Mouse (Mus musculus): ENCODE results near the gene Lrrc4c.
A peak's percentile ranks its signal among the peaks of the same experiment; 100 is the strongest.

Lrrc4c gene

DNA sequence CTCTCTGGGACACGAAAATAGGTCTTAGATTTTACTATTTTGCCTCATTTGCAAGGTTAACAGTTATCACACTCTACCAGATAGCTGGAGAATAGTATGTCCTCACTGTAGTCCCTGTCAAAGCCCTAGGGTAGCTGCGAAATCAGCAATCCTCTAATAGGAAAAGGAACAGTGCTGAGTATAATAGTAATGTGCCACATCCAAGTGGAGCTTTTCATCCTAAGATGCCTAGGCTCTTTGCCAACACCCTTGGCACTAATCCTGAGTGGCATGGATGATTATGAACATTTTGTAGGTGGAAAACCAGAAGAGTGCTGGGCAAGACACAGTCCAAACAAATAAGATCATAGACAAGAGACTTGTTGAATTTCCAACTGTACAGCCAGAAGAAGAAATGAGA is 981.7 kb downstream of the Lrrc4c start:
- no peak for DNase-seq

DNA sequence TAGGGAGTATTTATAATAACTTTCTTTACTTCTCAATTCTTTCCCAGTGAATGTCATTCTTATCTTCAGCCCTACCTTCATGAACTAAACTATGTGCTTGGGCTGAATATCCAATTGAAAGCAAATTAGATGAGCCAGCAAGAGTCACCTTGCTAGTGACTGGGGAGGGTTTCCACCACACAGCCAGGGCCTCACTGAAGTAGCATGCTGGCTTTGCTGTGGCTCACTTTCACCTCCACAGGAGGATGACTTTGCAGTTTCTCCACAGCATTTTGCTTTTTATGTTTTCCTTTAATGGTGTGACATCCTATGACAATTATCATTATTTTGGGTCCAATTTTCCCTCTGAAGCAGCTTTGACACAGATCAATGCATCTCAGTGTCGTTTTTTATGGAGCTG is 1000.0 kb downstream of the Lrrc4c start:
- no peak for DNase-seq

DNA sequence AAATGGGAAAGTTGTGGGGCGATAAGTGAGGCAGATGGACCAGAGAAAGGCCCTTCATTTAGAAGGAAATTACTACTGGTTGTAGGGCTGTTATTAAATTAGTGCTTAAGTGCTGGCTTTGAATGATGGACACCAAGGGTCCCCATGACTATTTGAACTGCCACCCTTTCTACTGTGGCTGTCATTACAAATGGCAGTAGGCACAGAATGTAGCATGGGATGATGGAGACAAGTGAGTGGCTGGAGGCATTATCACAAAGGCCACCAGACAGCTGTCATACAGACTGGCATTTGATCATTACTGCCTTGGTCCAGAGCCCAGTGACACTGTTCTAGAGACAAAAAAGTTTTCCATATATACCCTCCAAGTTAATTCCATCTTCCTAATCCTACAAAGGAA is 1000.6 kb downstream of the Lrrc4c start:
- DNase-seq: no peak

DNA sequence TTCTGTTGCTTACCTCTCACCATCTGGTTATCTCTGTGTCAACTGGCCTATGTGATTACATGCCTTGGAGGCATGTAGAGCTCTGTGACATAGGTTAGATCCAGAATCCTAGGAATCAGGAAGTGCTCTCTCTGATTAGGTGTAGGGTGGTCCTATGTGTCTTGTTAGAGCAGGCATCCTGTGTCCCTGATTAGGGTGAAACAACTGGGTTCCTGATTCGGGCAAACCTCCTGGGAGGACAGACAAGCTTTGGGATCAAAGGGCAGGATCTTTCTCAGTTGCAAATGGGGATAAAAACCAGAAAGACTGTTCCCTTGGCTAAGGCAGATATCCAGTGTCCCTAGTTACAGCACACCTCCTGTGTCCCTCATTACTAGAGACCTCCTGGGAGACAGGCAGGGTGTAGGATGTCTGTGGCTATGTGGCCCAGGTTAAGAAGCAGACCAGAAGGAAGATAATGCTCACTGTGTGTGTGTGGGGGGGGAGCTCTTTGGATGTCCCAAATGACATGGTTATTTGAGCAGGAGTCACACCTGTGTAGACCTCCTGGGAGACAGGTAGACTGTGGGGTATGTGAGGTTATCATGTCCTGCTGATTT is 1014.2 kb downstream of the Lrrc4c start:
- DNase-seq: no peak

- DNase-seq: no peak
These were observed 1021.7 kb downstream of the Lrrc4c start for GRCm38 (mm10) chr2:97339627-97340026.

DNA sequence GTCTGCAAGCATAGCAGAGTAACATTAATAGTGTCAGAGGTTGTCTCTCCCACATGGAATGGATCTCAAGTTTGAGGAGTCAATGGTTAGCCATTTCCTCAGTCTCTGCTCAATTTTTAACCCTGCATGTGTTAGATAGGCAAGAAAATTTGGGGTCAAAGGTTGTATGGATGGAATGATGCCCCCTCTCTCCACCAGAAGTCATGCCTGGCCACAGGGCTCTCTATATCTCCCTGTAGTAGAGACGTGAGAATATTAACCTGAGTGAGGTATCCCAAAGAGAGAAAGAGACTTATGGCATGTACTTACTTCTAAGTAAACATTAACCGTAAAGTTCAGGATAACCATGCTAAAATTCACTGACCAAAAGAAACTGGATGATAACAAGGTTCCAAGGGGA is 1043.3 kb downstream of the Lrrc4c start:
- DNase-seq: no peak

DNA sequence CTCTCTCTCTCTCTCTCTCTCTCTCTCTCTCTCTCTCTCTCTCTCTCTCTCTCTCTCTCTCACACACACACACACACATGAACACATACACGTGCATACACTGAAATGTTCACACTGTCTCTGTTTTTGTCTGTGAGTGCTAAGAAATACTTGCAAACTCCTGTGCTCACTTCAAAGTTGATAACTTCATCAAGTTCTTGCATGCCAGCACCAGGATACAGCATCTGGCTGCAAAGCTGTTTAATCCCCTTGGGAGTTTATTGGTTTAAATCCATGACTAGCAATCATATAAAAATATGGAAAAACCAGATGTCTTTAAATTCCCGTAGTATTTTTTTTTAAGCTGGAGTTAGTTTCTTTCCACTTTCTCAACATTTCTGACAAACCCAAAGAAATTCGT is 1052.0 kb downstream of the Lrrc4c start:
- no peak for DNase-seq

- DNase-seq: no peak
These were observed 1073.5 kb downstream of the Lrrc4c start for GRCm38 (mm10) chr2:97391437-97391836.

DNA sequence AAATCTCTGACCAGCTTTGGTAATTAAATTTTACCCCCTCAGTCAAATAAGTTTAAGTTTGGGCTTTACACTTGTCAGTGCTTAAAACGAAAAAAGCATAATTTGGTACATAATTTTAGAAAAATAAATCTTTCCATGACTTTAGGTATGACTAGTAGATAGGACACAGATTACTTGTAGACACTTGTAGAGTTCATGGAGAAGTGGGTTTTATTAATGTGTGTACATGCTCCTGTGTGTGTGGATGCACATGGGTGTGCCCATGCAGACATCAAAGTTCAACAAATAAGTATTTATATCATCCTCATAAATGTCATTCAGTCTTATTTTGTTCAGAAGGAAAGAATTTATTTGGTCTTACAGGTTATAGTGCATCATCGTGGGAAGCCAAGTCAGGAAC is 1073.9 kb downstream of the Lrrc4c start:
- no peak for DNase-seq

DNA sequence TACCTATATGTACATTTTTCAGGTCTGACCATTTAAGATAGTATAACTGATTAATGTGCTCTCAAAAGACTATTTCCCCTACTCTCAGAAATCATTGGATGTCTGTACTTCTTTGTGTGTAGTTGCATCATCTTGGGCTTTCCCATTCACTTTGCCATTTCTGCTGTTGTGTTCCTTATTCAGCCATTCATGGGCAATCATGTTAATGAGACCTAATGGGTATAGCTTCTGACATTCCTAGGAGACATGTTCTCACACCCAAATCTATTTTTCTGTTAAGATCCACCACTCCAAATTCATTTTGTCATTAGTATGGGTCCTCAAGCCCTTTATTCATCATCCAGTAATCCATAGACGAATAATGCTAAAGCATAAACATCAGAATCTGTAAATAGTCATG is 1095.1 kb downstream of the Lrrc4c start:
- no peak for DNase-seq

DNA sequence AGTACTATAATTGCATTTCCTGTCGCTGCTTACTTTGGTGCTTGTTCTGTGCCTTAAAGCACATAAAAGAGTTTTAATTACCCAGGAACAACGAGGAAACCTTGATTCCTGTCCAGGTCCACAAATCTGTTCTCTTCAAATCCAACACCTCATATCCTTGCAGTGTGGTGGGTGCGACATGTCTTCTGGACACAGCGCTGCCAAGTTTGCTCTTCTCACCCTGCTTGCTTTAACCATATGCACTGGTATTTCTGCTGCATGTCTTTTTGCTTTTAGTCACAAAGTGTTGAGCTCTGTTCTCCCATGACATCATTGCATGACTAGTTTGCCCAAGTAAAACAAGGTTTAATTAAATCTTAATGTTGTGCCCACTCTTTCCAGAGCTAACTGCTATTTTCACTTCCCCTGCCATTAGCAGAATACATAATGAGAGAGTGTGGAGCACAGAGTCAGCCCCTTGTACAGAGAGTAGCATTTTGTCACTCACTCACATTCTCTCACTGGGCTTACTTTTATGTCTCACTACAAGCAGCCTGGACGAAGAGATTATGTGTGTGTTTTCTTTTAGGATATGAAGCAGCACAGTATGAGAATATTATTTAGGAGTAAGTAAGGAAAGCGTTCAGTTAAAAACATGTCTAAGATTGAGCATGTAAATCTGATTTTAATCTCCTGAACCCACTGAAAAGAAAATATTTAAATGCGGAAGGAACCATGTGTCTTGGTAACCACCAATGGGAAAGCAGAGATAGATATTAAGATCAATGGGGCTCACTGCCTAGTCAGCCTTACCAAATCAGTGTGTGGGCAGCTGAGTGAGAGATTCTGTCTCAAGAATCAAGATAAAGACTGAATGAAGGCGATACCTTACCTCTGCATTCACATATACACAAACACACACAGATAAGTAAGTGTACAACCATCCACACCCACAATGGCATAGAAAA is 1096.7 kb downstream of the Lrrc4c start:
- no peak for DNase-seq

GRCm38 (mm10) chr2:97434140-97434539 is 1116.2 kb downstream of the Lrrc4c start:
- DNase-seq: no peak

DNA sequence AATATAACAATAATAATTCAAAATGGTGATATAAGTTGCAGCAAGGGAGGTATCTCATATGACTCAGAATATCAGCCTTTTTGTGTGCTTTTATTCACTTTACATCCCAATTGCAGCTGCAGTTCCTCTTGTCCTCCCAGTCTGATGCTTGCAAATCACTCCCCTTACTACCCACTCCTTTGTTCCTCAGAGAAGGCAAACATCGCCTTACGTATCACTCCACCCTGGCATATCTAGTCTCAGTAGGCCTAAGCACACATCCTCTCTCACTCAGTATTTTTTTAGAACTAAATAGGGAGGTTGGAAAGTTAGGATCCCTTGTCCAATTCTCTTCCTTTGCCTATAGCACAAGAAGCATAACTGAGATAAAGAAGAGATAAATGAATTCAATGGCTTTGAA is 1117.6 kb downstream of the Lrrc4c start:
- no peak for DNase-seq

- DNase-seq: no peak
These were observed 1119.8 kb downstream of the Lrrc4c start for GRCm38 (mm10) chr2:97437767-97438166.

GRCm38 (mm10) chr2:97463573-97463972 is 1145.6 kb downstream of the Lrrc4c start:
- no peak for DNase-seq

- DNase-seq: peak; percentile 72 to 84
These were observed 1148.3 kb downstream of the Lrrc4c start for GRCm38 (mm10) chr2:97466243-97466793.

GRCm38 (mm10) chr2:97467031-97467549 is 1149.1 kb downstream of the Lrrc4c start:
- peak; percentile 16 to 35 for DNase-seq

DNA sequence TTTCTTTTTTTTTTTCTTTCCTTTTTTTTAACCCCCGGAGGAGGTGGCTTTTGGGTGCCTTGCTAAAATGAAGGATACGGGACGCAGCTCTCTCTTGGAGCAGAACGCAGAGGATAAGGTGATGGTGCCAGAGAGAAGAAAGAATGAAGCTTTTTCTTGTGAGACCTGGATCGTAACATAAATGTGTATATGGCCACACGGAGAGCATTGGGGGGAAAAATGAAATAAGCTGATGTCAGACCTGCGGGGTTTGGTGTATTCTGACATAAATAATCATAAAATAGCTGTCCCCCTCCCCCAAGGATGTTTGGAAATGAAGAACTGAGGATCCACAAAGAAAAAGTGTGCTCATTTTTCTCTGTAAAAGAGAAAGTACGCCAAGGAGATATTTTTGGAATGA is 1149.7 kb downstream of the Lrrc4c start:
- DNase-seq: no peak

DNA sequence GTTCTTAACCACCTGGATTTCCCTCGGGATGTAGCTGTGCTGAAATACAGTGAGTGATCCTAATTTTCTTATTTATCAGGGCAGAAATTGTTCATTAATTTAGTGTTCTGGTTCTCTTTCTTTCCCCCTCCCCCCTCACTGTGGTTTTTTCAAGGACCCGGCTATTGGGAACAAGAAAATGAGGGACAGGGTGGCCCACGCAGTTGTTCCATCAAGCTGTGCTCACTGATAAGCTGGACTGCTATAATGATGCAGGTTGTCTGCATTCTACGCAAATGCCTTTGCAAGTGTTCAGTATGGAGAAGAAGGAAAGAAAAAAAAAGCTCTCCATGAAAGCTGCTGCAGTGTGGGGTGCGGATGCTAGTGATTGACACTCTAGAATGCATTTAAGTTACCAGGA is 1150.4 kb downstream of the Lrrc4c start:
- DNase-seq: no peak

DNA sequence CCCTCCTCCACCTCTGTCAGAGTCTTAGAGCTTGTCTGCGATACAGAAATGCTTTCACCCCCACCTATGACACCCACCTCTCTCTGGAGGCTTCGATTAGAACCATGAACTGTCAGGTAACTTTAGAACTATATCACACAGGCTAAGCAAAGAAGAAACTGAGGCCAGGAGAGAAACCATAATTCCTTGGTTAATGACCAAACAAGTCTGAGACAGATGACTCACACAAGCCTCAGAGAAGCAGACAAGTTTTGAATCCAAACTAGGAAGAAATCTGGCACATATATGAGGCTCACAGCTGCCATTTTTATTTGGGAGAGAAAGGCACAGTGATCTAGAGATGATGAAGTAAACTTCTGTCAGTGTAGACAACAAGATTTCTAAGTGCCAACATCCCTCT is 1151.4 kb downstream of the Lrrc4c start:
- no peak for DNase-seq

DNA sequence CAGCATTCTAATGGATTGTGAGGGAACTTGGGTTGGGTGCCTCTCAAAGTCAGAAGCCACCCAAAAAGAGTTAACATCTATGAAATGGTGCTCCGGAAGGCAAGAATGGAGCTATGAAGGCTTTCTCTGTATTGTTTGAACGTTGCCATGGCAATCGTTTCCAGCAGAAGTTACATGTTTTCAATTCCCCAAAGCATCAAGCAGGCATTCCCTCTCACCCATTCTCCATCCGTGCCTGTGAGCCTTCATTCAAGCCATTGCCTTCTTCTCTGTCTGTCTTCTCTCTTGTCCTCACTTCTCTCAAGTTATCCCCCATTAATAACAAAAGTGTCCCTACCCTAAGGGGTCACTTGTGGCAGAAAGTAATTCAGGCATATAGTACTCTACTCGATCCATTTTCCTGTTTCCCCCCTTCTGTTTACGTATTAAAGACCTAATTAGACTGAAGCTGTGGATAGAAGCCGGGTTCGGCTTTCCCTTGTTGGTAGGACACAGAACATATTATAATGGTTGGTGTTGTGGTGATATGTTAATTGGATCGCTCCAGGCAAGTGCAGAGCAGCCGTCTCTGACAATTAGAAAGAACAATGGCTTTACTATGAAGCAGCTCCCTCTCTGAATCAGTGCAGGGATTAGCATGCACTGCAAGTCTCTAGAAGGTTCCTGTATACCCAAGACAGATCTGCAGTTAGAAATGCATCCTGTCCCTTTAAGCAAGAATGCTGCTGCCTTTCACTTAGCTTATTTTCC is 1160.4 kb downstream of the Lrrc4c start:
- DNase-seq: no peak

DNA sequence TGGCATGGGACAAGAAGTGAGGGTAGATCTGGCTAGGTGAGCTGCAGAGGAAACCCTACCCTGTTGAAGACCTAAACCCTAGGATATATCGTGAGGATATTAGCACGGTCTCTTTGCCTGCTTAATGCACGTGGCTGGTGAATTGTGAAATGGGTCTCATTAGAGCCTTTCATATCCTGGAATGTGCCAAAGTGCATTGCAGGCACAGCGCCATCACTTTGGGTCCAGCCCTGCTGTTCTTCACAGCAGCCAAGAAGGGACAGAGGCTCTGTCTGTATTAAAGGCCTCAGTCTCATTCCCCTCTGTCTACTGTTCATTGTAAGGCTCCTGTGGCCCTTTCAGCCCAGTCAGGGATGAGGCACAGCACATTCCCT is 1160.9 kb downstream of the Lrrc4c start:
- DNase-seq: peak in 1 of 2 experiments; percentile 32

DNA sequence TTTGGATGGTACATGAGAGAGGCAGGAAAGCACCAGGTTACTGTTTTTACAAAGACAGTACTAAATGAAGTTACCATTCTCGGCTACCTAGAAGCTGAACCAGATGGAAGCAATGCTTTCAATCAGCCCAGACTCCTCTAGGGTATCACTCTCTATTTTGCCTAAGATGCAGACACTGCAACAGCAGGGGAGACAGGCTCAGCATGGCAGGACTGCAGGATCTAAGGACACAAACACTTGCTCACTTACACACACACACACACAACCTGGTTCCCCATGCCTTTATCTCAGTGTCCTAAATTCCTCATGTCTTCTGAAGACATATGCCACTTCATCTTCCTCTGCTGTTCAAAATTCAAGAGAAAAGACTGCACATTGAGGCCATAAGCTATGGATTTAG is 1167.0 kb downstream of the Lrrc4c start:
- DNase-seq: no peak
